Mouse (Mus musculus) embryonic fibroblast, embryonic 13.5 days (primary cell): ENCODE measurements around the gene Golm1.

Experiments used
- CTCF ChIP-seq: IDR thresholded peaks from 2 replicates; pipeline ENCODE4 v1.5.1; 2011; ENCODE audit warnings: mild to moderate bottlenecking, control low read depth, low read length, moderate library complexity, borderline replicate concordance; ENCODE audit not compliant: insufficient read depth
- POLR2A ChIP-seq: IDR thresholded peaks from 2 replicates; pipeline ENCODE4 v1.6.1; 2011; ENCODE audit warnings: low read depth, mild to moderate bottlenecking, control low read depth, low read length, moderate library complexity

- TF ChIP-seq CTCF: no peak
- TF ChIP-seq POLR2A: no peak
Measured at GRCm38 (mm10) chr13:59589672-59590071, 85.9 kb downstream of the Golm1 start.
